Mouse (Mus musculus) intestine, embryonic 16.5 days (tissue): Measurements from ENCODE around the gene Sugct. TPM values are rescaled to one million over a fixed set of nuclear protein-coding genes. Genes with fewer than 3 reads are reported as not detected.
"Not testable (repeated sequence)": the region's sequence is repeated elsewhere in the genome, so short reads cannot be mapped to it uniquely, and the experiment has no call there.

Source experiments
- ATAC-seq: fragments of 200-750 bp; cut with Nextera tagmentation; 2 replicates; pipeline ENCODE4 v1.8.0; 2017; ENCODE audit warnings: moderate TSS enrichment, moderate library complexity
- H3K27ac ChIP-seq: fragments of 300-500 bp; sonication (generic); 2 replicates; pipeline ENCODE4 v1.5.1; 2014; ENCODE audit warnings: mild to moderate bottlenecking, low read length
- H3K27me3 ChIP-seq: fragments of 300-500 bp; sonication (generic); replicated peaks from 2 replicates; pipeline ENCODE4 v1.6.1; 2014; ENCODE audit warnings: low read length, control low read depth, mixed read lengths; ENCODE audit not compliant: control insufficient read depth, insufficient read depth
- H3K36me3 ChIP-seq: fragments of 300-500 bp; sonication (generic); 2 replicates; pipeline ENCODE4 v1.6.1; 2014; ENCODE audit warnings: low read length, control low read depth; ENCODE audit not compliant: control insufficient read depth, insufficient read depth
- H3K4me1 ChIP-seq: fragments of 300-500 bp; sonication (generic); 2 replicates; pipeline ENCODE4 v1.6.1; 2014; ENCODE audit warnings: low read length, control low read depth, mixed read lengths; ENCODE audit not compliant: control insufficient read depth, insufficient read depth
- H3K4me2 ChIP-seq: fragments of 300-500 bp; sonication (generic); 2 replicates; pipeline ENCODE4 v1.6.1; 2014; ENCODE audit warnings: low read depth, low read length, control low read depth
- H3K4me3 ChIP-seq: fragments of 300-500 bp; sonication (generic); 2 replicates; pipeline ENCODE4 v1.5.1; 2014; ENCODE audit warnings: mild to moderate bottlenecking, low read length
- H3K9ac ChIP-seq: fragments of 300-500 bp; sonication (generic); 2 replicates; pipeline ENCODE4 v1.6.1; 2014; ENCODE audit warnings: low read depth, low read length
- H3K9me3 ChIP-seq: fragments of 300-500 bp; sonication (generic); 2 replicates; pipeline ENCODE4 v1.6.1; 2016; ENCODE audit warnings: low read length, control low read depth; ENCODE audit not compliant: control insufficient read depth
- WGBS: fragments of 180-500 bp; shearing (Covaris S2); extraction: QIAGEN DNeasy Blood & Tissue Kit; methylation state at CpG from one replicate; pipeline ENCODE4 v1.1.7; 2014; 5-methylcytosine and 5-hydroxymethylcytosine counted together
- polyA plus RNA-seq: library from polyadenylated mRNA; unstranded; fragments of >200 nt; fragmentation: Nextera tagmentation; extraction: Ambion mirVana; gene quantifications from 2 replicates; pipeline ENCODE4 v1.2.1, GENCODE M21; 2015

Gene Sugct
- polyA plus RNA-seq, 1 experiment from 2014 or later, result 7.9 TPM

GRCm38 (mm10) chr13:16835111-16835510, 860.2 kb downstream of the Sugct start:
- Histone ChIP-seq H3K9ac (no peak overlapping the region), H3K36me3 (no peaks in the 10 kb centered on the region), H3K27ac (no peak overlapping the region), H3K4me2 (no peak overlapping the region), H3K9me3 (no peaks in the 10 kb centered on the region), H3K4me1 (no peaks in the 10 kb centered on the region), H3K27me3 (no peaks in the 10 kb centered on the region), H3K4me3 (no peak overlapping the region)
- WGBS, result 39% methylated on average over 2 of the region's 2 CpGs
- ATAC-seq, result no peak

GRCm38 (mm10) chr13:16833069-16833468, 862.3 kb downstream of the Sugct start:
- no peaks in the 10 kb centered on the region for H3K4me1 ChIP-seq
- H3K4me2 ChIP-seq, result no peak overlapping the region
- H3K27me3 ChIP-seq, result no peaks in the 10 kb centered on the region
- no peak for ATAC-seq
- no peaks in the 10 kb centered on the region for H3K9me3 ChIP-seq
- no peaks in the 10 kb centered on the region for H3K36me3 ChIP-seq
- H3K4me3 ChIP-seq, result no peak overlapping the region
- H3K9ac ChIP-seq, result no peak overlapping the region
- no peak overlapping the region for H3K27ac ChIP-seq

GRCm38 (mm10) chr13:16831840-16832239, 863.5 kb downstream of the Sugct start:
- WGBS, result 66% methylated on average over 8 of the region's 8 CpGs
- no peak overlapping the region for H3K4me2 ChIP-seq

GRCm38 (mm10) chr13:16830291-16830690, 865.1 kb downstream of the Sugct start:
- not testable (repeated sequence) for H3K4me2 ChIP-seq
- WGBS, result 66% methylated on average over 6 of the region's 6 CpGs

More at GRCm38 (mm10) chr13:16831840-16832239, 863.5 kb downstream of the Sugct start:
- Histone ChIP-seq H3K27ac (no peak overlapping the region), H3K4me1 (no peaks in the 10 kb centered on the region), H3K27me3 (no peaks in the 10 kb centered on the region), H3K4me3 (no peak overlapping the region), H3K9ac (no peak overlapping the region), H3K9me3 (no peaks in the 10 kb centered on the region), H3K36me3 (no peaks in the 10 kb centered on the region)
- ATAC-seq, result no peak

GRCm38 (mm10) chr13:16829589-16829988, 865.8 kb downstream of the Sugct start:
- ATAC-seq, result peak; percentile 81
- no peak overlapping the region for H3K27ac ChIP-seq
- no peaks in the 10 kb centered on the region for H3K27me3 ChIP-seq
- no peaks in the 10 kb centered on the region for H3K36me3 ChIP-seq
- H3K9me3 ChIP-seq, result no peaks in the 10 kb centered on the region
- H3K4me2 ChIP-seq, result no peak overlapping the region
- H3K9ac ChIP-seq, result no peak overlapping the region
- 39% methylated on average over 2 of the region's 2 CpGs for WGBS
- no peaks in the 10 kb centered on the region for H3K4me1 ChIP-seq
- H3K4me3 ChIP-seq, result no peak overlapping the region

More at GRCm38 (mm10) chr13:16830291-16830690, 865.1 kb downstream of the Sugct start:
- not testable (repeated sequence) for H3K4me3 ChIP-seq, H3K9ac ChIP-seq, H3K9me3 ChIP-seq, H3K27me3 ChIP-seq, H3K4me1 ChIP-seq, ATAC-seq, H3K27ac ChIP-seq, H3K36me3 ChIP-seq

- H3K4me3 ChIP-seq, result no peak overlapping the region
- 80% methylated on average over 6 of the region's 6 CpGs for WGBS
- no peak overlapping the region for H3K4me2 ChIP-seq
- no peaks in the 10 kb centered on the region for H3K27me3 ChIP-seq
- no peak for ATAC-seq
- no peaks in the 10 kb centered on the region for H3K36me3 ChIP-seq
- H3K9ac ChIP-seq, result no peak overlapping the region
- no peaks in the 10 kb centered on the region for H3K4me1 ChIP-seq
- no peak overlapping the region for H3K27ac ChIP-seq
- no peaks in the 10 kb centered on the region for H3K9me3 ChIP-seq
Observed at GRCm38 (mm10) chr13:16825619-16826018, 869.7 kb downstream of the Sugct start.

- Histone ChIP-seq H3K4me2 (no peak overlapping the region), H3K9ac (no peak overlapping the region), H3K4me3 (no peak overlapping the region), H3K9me3 (no peaks in the 10 kb centered on the region), H3K4me1 (no peaks in the 10 kb centered on the region), H3K27ac (no peak overlapping the region), H3K27me3 (no peaks in the 10 kb centered on the region), H3K36me3 (no peaks in the 10 kb centered on the region)
- peak; percentile 73 for ATAC-seq
- 41% methylated on average over 4 of the region's 4 CpGs for WGBS
Observed at GRCm38 (mm10) chr13:16821785-16822184, 873.6 kb downstream of the Sugct start.

GRCm38 (mm10) chr13:16817471-16817870, 877.9 kb downstream of the Sugct start:
- ATAC-seq, result no peak
- Histone ChIP-seq H3K4me2 (no peak overlapping the region), H3K36me3 (no peaks in the 10 kb centered on the region), H3K4me3 (no peak overlapping the region), H3K9ac (no peak overlapping the region), H3K4me1 (no peaks in the 10 kb centered on the region), H3K27me3 (no peaks in the 10 kb centered on the region), H3K9me3 (no peaks in the 10 kb centered on the region), H3K27ac (no peak overlapping the region)
- 79% methylated on average over 6 of the region's 6 CpGs for WGBS

GRCm38 (mm10) chr13:16816747-16817146, 878.6 kb downstream of the Sugct start:
- Histone ChIP-seq H3K4me3 (no peak overlapping the region), H3K4me2 (no peak overlapping the region), H3K4me1 (no peaks in the 10 kb centered on the region), H3K27ac (no peak overlapping the region), H3K9ac (no peak overlapping the region), H3K9me3 (no peaks in the 10 kb centered on the region), H3K27me3 (no peaks in the 10 kb centered on the region), H3K36me3 (no peaks in the 10 kb centered on the region)
- WGBS, result 76% methylated on average over 5 of the region's 5 CpGs
- ATAC-seq, result no peak

GRCm38 (mm10) chr13:16812268-16812667, 883.1 kb downstream of the Sugct start:
- no peak for ATAC-seq
- H3K4me1 ChIP-seq, result no peaks in the 10 kb centered on the region
- H3K4me3 ChIP-seq, result no peak overlapping the region
- H3K27ac ChIP-seq, result no peak overlapping the region
- H3K9ac ChIP-seq, result no peak overlapping the region
- H3K27me3 ChIP-seq, result no peaks in the 10 kb centered on the region
- H3K4me2 ChIP-seq, result no peak overlapping the region
- H3K9me3 ChIP-seq, result no peaks in the 10 kb centered on the region
- H3K36me3 ChIP-seq, result no peaks in the 10 kb centered on the region
- WGBS, result 86% methylated on average over 2 of the region's 2 CpGs
